ENCODE assay signal across 8 mouse cellular contexts in genomic region chr7:59229183-59229911, GRCm38 (mm10). TPM values are rescaled to one million over a fixed set of nuclear protein-coding genes. Genes with fewer than 3 reads are reported as not detected.
DNase-seq lines count a peak whose midpoint lies in the region; ATAC-seq and TF ChIP-seq lines count a peak whose summit lies in the region.

No protein-coding gene starts in this region.

- intact Hi-C loops in gastrocnemius, adult 2 months (cut with DNase I): no loop called here

- under 1% methylated on average over 51 of the region's 52 CpGs for WGBS in limb, embryonic 11.5 days
- WGBS in midbrain, embryonic 11.5 days: under 1% methylated on average over 47 of the region's 52 CpGs

- peak overlapping the region; percentile 47 for H3K4me2 ChIP-seq in limb, embryonic 11.5 days (ENCODE audit: low read depth, severe bottlenecking)
- peak overlapping the region; percentile 60 for H3K4me2 ChIP-seq in midbrain, embryonic 11.5 days

- H3K9ac ChIP-seq in limb, embryonic 11.5 days (ENCODE audit: low read length): peak overlapping the region; percentile 87
- H3K9ac ChIP-seq in midbrain, embryonic 11.5 days (ENCODE audit: low read length): peak overlapping the region; percentile 93

- H3K27me3 ChIP-seq in limb, embryonic 11.5 days (ENCODE audit: control insufficient read depth, insufficient read depth, low read length): no peaks in the 10 kb centered on the region
- no peaks in the 10 kb centered on the region for H3K27me3 ChIP-seq in midbrain, embryonic 11.5 days (ENCODE audit: control insufficient read depth, insufficient read depth, low read length)

- peak overlapping the region; percentile 93 for H3K4me3 ChIP-seq in gastrocnemius, adult 2 months
- H3K4me3 ChIP-seq in limb, embryonic 11.5 days (ENCODE audit: low read depth, low read length): peak overlapping the region; percentile 95
- peak overlapping the region; percentile 88 for H3K4me3 ChIP-seq in midbrain, embryonic 11.5 days (ENCODE audit: low read depth, low read length)

- no peaks in the 10 kb centered on the region for H3K9me3 ChIP-seq in limb, embryonic 11.5 days (ENCODE audit: control insufficient read depth, low read length)
- H3K9me3 ChIP-seq in midbrain, embryonic 11.5 days (ENCODE audit: control insufficient read depth, low read length): no peaks in the 10 kb centered on the region

- peak overlapping the region; percentile 95 for H3K27ac ChIP-seq in gastrocnemius, adult 2 months
- H3K27ac ChIP-seq in limb, embryonic 11.5 days (replicated peaks; ENCODE audit: low read depth, low read length): peak overlapping the region; percentile 91
- peak overlapping the region; percentile 97 for H3K27ac ChIP-seq in midbrain, embryonic 11.5 days (ENCODE audit: low read depth, low read length)

- no peak for TF ChIP-seq CTCF in gastrocnemius, adult 2 months (IDR thresholded peaks at IDR 0.05)

- peak; percentile 43 for DNase-seq in kidney, adult 9 months
- no peak for DNase-seq in kidney, postnatal 10 days
- peak; percentile 85 for DNase-seq in gastrocnemius, adult 2 months
- peak; percentile 16 for DNase-seq in hindlimb bud, embryonic 11.5 days (ENCODE audit: extremely low spot score, low read depth, low spot score)
- DNase-seq in limb, embryonic 11.5 days (ENCODE audit: low spot score): peak; percentile 71
- DNase-seq in midbrain, embryonic 11.5 days (ENCODE audit: low spot score, missing footprints): peak; percentile 98
- peak; percentile 48 to 81 for DNase-seq in spleen, postnatal 4 days (ENCODE audit: low spot score in 2 of 2)

- no peaks in the 10 kb centered on the region for H3K4me1 ChIP-seq in limb, embryonic 11.5 days (ENCODE audit: control insufficient read depth, insufficient read depth, low read length)
- peaks cover 8% of the 10 kb centered on the region; the same call in 1 of the 2 replicates for H3K4me1 ChIP-seq in midbrain, embryonic 11.5 days (ENCODE audit: control insufficient read depth, insufficient read depth, low read length)

- H3K36me3 ChIP-seq in limb, embryonic 11.5 days (ENCODE audit: control insufficient read depth, insufficient read depth, low read length): no peaks in the 10 kb centered on the region
- H3K36me3 ChIP-seq in midbrain, embryonic 11.5 days (ENCODE audit: control insufficient read depth, insufficient read depth, low read length): no peaks in the 10 kb centered on the region

- ATAC-seq in common myeloid progenitor, adult 5-6 weeks (replicated peaks; ENCODE audit: low read depth, poor library complexity, severe bottlenecking): peak; percentile 21
- ATAC-seq in limb, embryonic 11.5 days (ENCODE audit: insufficient number of reproducible peaks, low FRiP score, low TSS enrichment, low read depth): peak; percentile 56
- ATAC-seq in midbrain, embryonic 11.5 days (ENCODE audit: low FRiP score): peak; percentile 64

RNA-seq across cellular contexts. Expression of gene Ube3a, which starts 0.8 kb away (rescaled TPM):
- 104 and 140 TPM in 2 replicates for total RNA-seq in common myeloid progenitor, adult 5-6 weeks (2017)
- total RNA-seq in gastrocnemius, adult 2 months (2021): 100 to 1,000 TPM; 110 to 121 TPM
- polyA plus RNA-seq in limb, embryonic 11.5 days (2014; fragmentation: Nextera tagmentation; extraction: Ambion mirVana): 126 and 131 TPM in 2 replicates
- polyA plus RNA-seq in midbrain, embryonic 11.5 days (2014; fragmentation: Nextera tagmentation; extraction: Ambion mirVana): 157 and 160 TPM in 2 replicates
